26 mouse cellular contexts compared by ENCODE assay signal in the genomic region with DNA sequence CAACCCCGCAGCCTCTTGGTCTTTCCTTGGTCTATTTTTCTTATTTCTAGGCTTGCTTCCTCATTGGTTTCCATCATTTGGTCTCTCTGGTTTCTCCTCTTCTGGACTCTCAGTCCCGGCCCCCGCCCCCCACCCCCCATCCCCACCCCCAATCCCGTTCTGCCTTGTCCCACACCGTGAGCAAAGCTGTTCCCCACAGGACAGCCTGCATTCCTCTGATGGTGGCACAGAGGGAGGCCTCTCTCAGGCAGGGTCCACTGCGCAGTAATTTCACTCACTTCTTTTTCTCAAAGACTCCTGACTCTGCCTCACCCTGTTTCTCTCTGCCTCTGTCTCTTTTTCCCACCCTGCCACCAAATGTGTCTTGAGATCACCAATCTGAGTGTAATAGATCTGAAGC. TPM values are rescaled to one million over a fixed set of nuclear protein-coding genes. Genes with fewer than 3 reads are reported as not detected.
DNase-seq lines count a peak whose midpoint lies in the region; ATAC-seq and TF ChIP-seq lines count a peak whose summit lies in the region.
"Had no signal": no experiment of that assay in that cellular context is flagged by ENCODE, and none has a peak within 500 bp of the region (broad histone marks: within the 10 kb centered on the region; RNA-seq: fewer than 3 reads in every experiment).

No protein-coding gene starts in this region.

- H3K4me1 ChIP-seq in hindbrain, embryonic 10.5 days (replicated peaks), result peaks cover 33% of the 10 kb centered on the region
- H3K4me1 ChIP-seq in hindbrain, postnatal 0 days (ENCODE audit: insufficient read depth, low read length), result no peaks in the 10 kb centered on the region; the same call in 1 of the 2 replicates
- peaks cover 20% of the 10 kb centered on the region for H3K4me1 ChIP-seq in kidney, embryonic 16.5 days (ENCODE audit: insufficient read depth, low read length)
- H3K4me1 ChIP-seq in limb, embryonic 10.5 days, result peaks cover 20% of the 10 kb centered on the region
- H3K4me1 ChIP-seq in neural tube, embryonic 15.5 days, result peaks cover 17% of the 10 kb centered on the region
- no peaks in the 10 kb centered on the region for H3K4me1 ChIP-seq in liver, postnatal 0 days (ENCODE audit: insufficient read depth)

- WGBS in hindbrain, embryonic 10.5 days, result 23% methylated on average over 6 of the region's 6 CpGs
- 39% methylated on average over 6 of the region's 6 CpGs for WGBS in hindbrain, postnatal 0 days
- 19% methylated on average over 5 of the region's 6 CpGs for WGBS in kidney, embryonic 16.5 days
- 43% methylated on average over 6 of the region's 6 CpGs for WGBS in limb, embryonic 10.5 days
- WGBS in neural tube, embryonic 15.5 days, result 39% methylated on average over 6 of the region's 6 CpGs
- WGBS in liver, postnatal 0 days (ENCODE audit: insufficient replicate concordance), result 43% methylated on average over 6 of the region's 6 CpGs

- peak overlapping the region; percentile 56; the same call in 1 of the 2 replicates for H3K27ac ChIP-seq in hindbrain, embryonic 10.5 days
- H3K27ac ChIP-seq in hindbrain, postnatal 0 days, result no peak overlapping the region
- H3K27ac ChIP-seq in kidney, embryonic 16.5 days (ENCODE audit: low read length), result no peak overlapping the region
- 0 out of 2 replicates have a peak overlapping the region, but pooled peaks have one; percentile 17 for H3K27ac ChIP-seq in limb, embryonic 10.5 days
- H3K27ac ChIP-seq in neural tube, embryonic 15.5 days (replicated peaks), result 0 out of 2 replicates have a peak overlapping the region, but pooled peaks have one; percentile 3
- no peak overlapping the region for H3K27ac ChIP-seq in liver, postnatal 0 days (ENCODE audit: low read depth)
- H3K27ac ChIP-seq: forebrain, embryonic 15.5 days; gastrocnemius, adult 2 months; heart, adult 2 months had no signal

- no peak overlapping the region for H3K9ac ChIP-seq in hindbrain, postnatal 0 days (replicated peaks; ENCODE audit: low read length)
- 0 out of 2 replicates have a peak overlapping the region, but pooled peaks have one; percentile 15 for H3K9ac ChIP-seq in kidney, embryonic 16.5 days (replicated peaks; ENCODE audit: low read length)
- no peak overlapping the region for H3K9ac ChIP-seq in neural tube, embryonic 15.5 days (replicated peaks)
- H3K9ac ChIP-seq in liver, postnatal 0 days (replicated peaks), result no peak overlapping the region
- H3K9ac ChIP-seq: forebrain, embryonic 15.5 days; heart, embryonic 12.5 days had no signal

- H3K9me3 ChIP-seq in hindbrain, embryonic 10.5 days, result no peaks in the 10 kb centered on the region
- no peaks in the 10 kb centered on the region for H3K9me3 ChIP-seq in hindbrain, postnatal 0 days (ENCODE audit: low read length)
- no peaks in the 10 kb centered on the region for H3K9me3 ChIP-seq in kidney, embryonic 16.5 days (ENCODE audit: low read length)
- no peaks in the 10 kb centered on the region for H3K9me3 ChIP-seq in limb, embryonic 10.5 days (replicated peaks)
- H3K9me3 ChIP-seq in neural tube, embryonic 15.5 days (replicated peaks), result no peaks in the 10 kb centered on the region
- no peaks in the 10 kb centered on the region for H3K9me3 ChIP-seq in liver, postnatal 0 days (ENCODE audit: low read length)
- H3K9me3 ChIP-seq: forebrain, embryonic 15.5 days; heart, embryonic 12.5 days; megakaryocyte, embryonic 14.5 days had no signal

- no peak for ATAC-seq in hindbrain, postnatal 0 days
- ATAC-seq in kidney, embryonic 16.5 days (ENCODE audit: low FRiP score, low TSS enrichment), result peak; percentile 65
- no peak for ATAC-seq in neural tube, embryonic 15.5 days (ENCODE audit: low FRiP score)
- no peak for ATAC-seq in liver, postnatal 0 days
- ATAC-seq: forebrain, embryonic 15.5 days; lung, postnatal 0 days; Patski had no signal

- no peaks in the 10 kb centered on the region for H3K36me3 ChIP-seq in hindbrain, embryonic 10.5 days
- no peaks in the 10 kb centered on the region for H3K36me3 ChIP-seq in hindbrain, postnatal 0 days (ENCODE audit: insufficient read depth, low read length)
- no peaks in the 10 kb centered on the region for H3K36me3 ChIP-seq in kidney, embryonic 16.5 days (ENCODE audit: insufficient read depth, low read length)
- no peaks in the 10 kb centered on the region for H3K36me3 ChIP-seq in limb, embryonic 10.5 days
- H3K36me3 ChIP-seq in neural tube, embryonic 15.5 days, result no peaks in the 10 kb centered on the region
- H3K36me3 ChIP-seq in liver, postnatal 0 days (replicated peaks; ENCODE audit: insufficient read depth, low read length), result no peaks in the 10 kb centered on the region
- H3K36me3 ChIP-seq: forebrain, embryonic 15.5 days; heart, embryonic 12.5 days had no signal

- H3K27me3 ChIP-seq in hindbrain, embryonic 10.5 days (ENCODE audit: insufficient read depth, poor library complexity, severe bottlenecking), result no peaks in the 10 kb centered on the region
- H3K27me3 ChIP-seq in hindbrain, postnatal 0 days (ENCODE audit: insufficient read depth, low read length), result no peaks in the 10 kb centered on the region
- no peaks in the 10 kb centered on the region for H3K27me3 ChIP-seq in kidney, embryonic 16.5 days (ENCODE audit: insufficient read depth, low read length)
- no peaks in the 10 kb centered on the region for H3K27me3 ChIP-seq in limb, embryonic 10.5 days (ENCODE audit: low read depth, poor library complexity, severe bottlenecking)
- no peaks in the 10 kb centered on the region for H3K27me3 ChIP-seq in neural tube, embryonic 15.5 days (replicated peaks)
- H3K27me3 ChIP-seq in liver, postnatal 0 days (ENCODE audit: insufficient read depth, low read length), result no peaks in the 10 kb centered on the region
- H3K27me3 ChIP-seq: forebrain, embryonic 15.5 days; heart, embryonic 12.5 days; Patski had no signal

- TF ChIP-seq EP300 in liver, postnatal 0 days (IDR thresholded peaks at IDR 0.05; ENCODE audit: low read depth), result no peak

- no peak overlapping the region for H3K4me2 ChIP-seq in hindbrain, postnatal 0 days (ENCODE audit: low read depth, low read length)
- peak overlapping the region; percentile 38 for H3K4me2 ChIP-seq in kidney, embryonic 16.5 days (replicated peaks; ENCODE audit: low read depth, low read length)
- no peak overlapping the region for H3K4me2 ChIP-seq in neural tube, embryonic 15.5 days
- H3K4me2 ChIP-seq in liver, postnatal 0 days (ENCODE audit: low read depth, low read length), result no peak overlapping the region
- H3K4me2 ChIP-seq: forebrain, embryonic 15.5 days; heart, embryonic 12.5 days; liver, embryonic 11.5 days had no signal

- H3K4me3 ChIP-seq in hindbrain, embryonic 10.5 days, result no peak overlapping the region
- H3K4me3 ChIP-seq in hindbrain, postnatal 0 days (ENCODE audit: low read length), result no peak overlapping the region
- H3K4me3 ChIP-seq in kidney, embryonic 16.5 days (ENCODE audit: low read length), result no peak overlapping the region
- no peak overlapping the region for H3K4me3 ChIP-seq in limb, embryonic 10.5 days
- H3K4me3 ChIP-seq in neural tube, embryonic 15.5 days (replicated peaks), result no peak overlapping the region
- no peak overlapping the region for H3K4me3 ChIP-seq in liver, postnatal 0 days (ENCODE audit: low read depth, low read length)
- H3K4me3 ChIP-seq: forebrain, embryonic 15.5 days; gastrocnemius, adult 2 months; heart, adult 2 months; heart, embryonic 12.5 days had no signal

- TF ChIP-seq CTCF in hindbrain, postnatal 0 days (IDR thresholded peaks at IDR 0.05; ENCODE audit: low read depth), result no peak
- no peak for TF ChIP-seq CTCF in liver, postnatal 0 days (IDR thresholded peaks at IDR 0.05; ENCODE audit: low read depth)

- DNase-seq in hindbrain, embryonic 10.5 days (ENCODE audit: low spot score), result no peak
- no peak for DNase-seq in hindbrain, postnatal 0 days (ENCODE audit: low spot score)
- DNase-seq in kidney, adult 11 months, result no peak
- DNase-seq in limb, embryonic 10.5 days (ENCODE audit: low spot score), result no peak
- DNase-seq in liver, postnatal 0 days, result no peak
- DNase-seq: adrenal gland, postnatal 10 days; cerebellum, adult 8-10 months; cerebellum, postnatal 25 days; gastrocnemius, adult 2 months; gastrocnemius, postnatal 36 days; heart, adult 2 months; layer of hippocampus, postnatal 36 days; lung, adult 18-20 months; lung, postnatal 4 days; midbrain, embryonic 14.5 days; right cerebral cortex, postnatal 4 days; thymus, adult 2 months; thymus, postnatal 36 days had no signal

RNA-seq across cellular contexts. Expression of gene Thumpd3, which starts 27.9 kb away (rescaled TPM):
- polyA plus RNA-seq in hindbrain, embryonic 10.5 days (2016; fragmentation: Nextera tagmentation; extraction: Ambion mirVana), result 61.0 and 66.1 TPM in 2 replicates
- total RNA-seq in hindbrain, postnatal 0 days (2014; rRNA removed), result 29.3 and 42.2 TPM in 2 replicates
- 45.3 and 45.5 TPM in 2 replicates for polyA plus RNA-seq in hindbrain, postnatal 0 days (2015; fragmentation: Nextera tagmentation; extraction: Ambion mirVana)
- 50.9 and 55.1 TPM in 2 replicates for polyA plus RNA-seq in kidney, embryonic 16.5 days (2015; fragmentation: Nextera tagmentation; extraction: Ambion mirVana)
- 59.5 and 66.5 TPM in 2 replicates for polyA plus RNA-seq in limb, embryonic 10.5 days (2016; fragmentation: Nextera tagmentation; extraction: Ambion mirVana)
- 49.2 and 57.5 TPM in 2 replicates for polyA plus RNA-seq in neural tube, embryonic 15.5 days (2015; fragmentation: Nextera tagmentation; extraction: Ambion mirVana)
- 23.8 and 25.1 TPM in 2 replicates for polyA plus RNA-seq in liver, postnatal 0 days (2015; fragmentation: Nextera tagmentation; extraction: Ambion mirVana)

RNA-seq across cellular contexts. Expression of gene Setd5, which starts 59.0 kb away (rescaled TPM):
- 71.2 and 82.4 TPM in 2 replicates for polyA plus RNA-seq in hindbrain, embryonic 10.5 days (2016; fragmentation: Nextera tagmentation; extraction: Ambion mirVana)
- total RNA-seq in hindbrain, postnatal 0 days (2014; rRNA removed), result 82.3 and 94.4 TPM in 2 replicates
- polyA plus RNA-seq in hindbrain, postnatal 0 days (2015; fragmentation: Nextera tagmentation; extraction: Ambion mirVana), result 47.1 and 50.0 TPM in 2 replicates
- 67.5 and 77.1 TPM in 2 replicates for polyA plus RNA-seq in kidney, embryonic 16.5 days (2015; fragmentation: Nextera tagmentation; extraction: Ambion mirVana)
- polyA plus RNA-seq in limb, embryonic 10.5 days (2016; fragmentation: Nextera tagmentation; extraction: Ambion mirVana), result 86.2 and 92.0 TPM in 2 replicates
- 48.3 and 54.3 TPM in 2 replicates for polyA plus RNA-seq in neural tube, embryonic 15.5 days (2015; fragmentation: Nextera tagmentation; extraction: Ambion mirVana)
- polyA plus RNA-seq in liver, postnatal 0 days (2015; fragmentation: Nextera tagmentation; extraction: Ambion mirVana), result 17.3 and 19.7 TPM in 2 replicates

Comparison
In these comparisons a context has a peak if more than half of its experiments do, and no peak if none do; other contexts are left out.
1. H3K27ac ChIP-seq: peak in hindbrain, embryonic 10.5 days (single experiment), limb, embryonic 10.5 days (single experiment) and neural tube, embryonic 15.5 days (single experiment); none in hindbrain, postnatal 0 days (single experiment), kidney, embryonic 16.5 days (single experiment) and liver, postnatal 0 days (single experiment).